Mouse (Mus musculus) ES-E14 (cell line): ENCODE measurements around the gene Bcas3. TPM values are rescaled to one million over a fixed set of nuclear protein-coding genes. Genes with fewer than 3 reads are reported as not detected.

ENCODE experiments used
- DNase-seq: peaks from one replicate; pipeline ENCODE4 v3.0.0-alpha.2; 2013; ENCODE audit warnings: low read depth, low spot score
- H3K27ac ChIP-seq: 2 replicates; pipeline ENCODE4 v1.5.1; 2012; ENCODE audit warnings: low read depth, mild to moderate bottlenecking, low read length, moderate library complexity, mixed read lengths; ENCODE audit not compliant: poor library complexity, insufficient read depth, severe bottlenecking
- H3K36me3 ChIP-seq: 2 replicates; pipeline ENCODE4 v1.6.1; 2012; ENCODE audit warnings: mild to moderate bottlenecking, low read length, moderate library complexity, mixed read lengths; ENCODE audit not compliant: control insufficient read depth, poor library complexity, insufficient read depth, severe bottlenecking
- H3K4me1 ChIP-seq, 2 experiments: fragments of 150-350 bp in 1 of 2; sonication (generic) in 1 of 2; 2 replicates each; pipeline ENCODE4 v1.6.1; 2012; ENCODE audit warnings: low read length in 2 of 2, mild to moderate bottlenecking in 1 of 2, mixed read lengths in 1 of 2; ENCODE audit not compliant: control insufficient read depth in 2 of 2, insufficient read depth in 2 of 2, poor library complexity in 1 of 2
- H3K4me3 ChIP-seq, 2 experiments: fragments of 150-350 bp in 1 of 2; sonication (generic) in 1 of 2; 2 replicates each; pipeline ENCODE4 v1.5.1; 2012; ENCODE audit warnings: low read length in 2 of 2, low read depth in 1 of 2, mild to moderate bottlenecking in 1 of 2, mixed read lengths in 1 of 2; ENCODE audit not compliant: insufficient read depth in 1 of 2, poor library complexity in 1 of 2, severe bottlenecking in 1 of 2
- H3K9ac ChIP-seq: 2 replicates; pipeline ENCODE4 v1.6.1; 2012; ENCODE audit warnings: low read depth, mild to moderate bottlenecking, low read length, mixed read lengths; ENCODE audit not compliant: poor library complexity, insufficient read depth, severe bottlenecking
- H3K9me3 ChIP-seq: fragments of 150-350 bp; sonication (generic); 2 replicates; pipeline ENCODE4 v1.6.1; 2012; ENCODE audit warnings: low read depth, mild to moderate bottlenecking, low read length; ENCODE audit not compliant: control insufficient read depth, insufficient read depth
- CHD2 ChIP-seq: IDR thresholded peaks from 2 replicates; pipeline ENCODE4 v1.6.1; 2014; ENCODE audit warnings: mild to moderate bottlenecking, low read depth, low read length, inconsistent platforms
- HCFC1 ChIP-seq: IDR thresholded peaks from 2 replicates; pipeline ENCODE4 v1.6.1; 2012; ENCODE audit warnings: low read length, inconsistent platforms, borderline replicate concordance; ENCODE audit not compliant: insufficient read depth
- MAFK ChIP-seq: IDR thresholded peaks from 2 replicates; pipeline ENCODE4 v1.6.1; 2014; ENCODE audit warnings: mild to moderate bottlenecking, low read depth, low read length, inconsistent platforms; ENCODE audit not compliant: insufficient read depth
- ZC3H11A ChIP-seq: IDR thresholded peaks from 2 replicates; pipeline ENCODE4 v1.6.1; 2012; ENCODE audit warnings: low read depth, mild to moderate bottlenecking, inconsistent platforms, low read length, borderline replicate concordance
- ZNF384 ChIP-seq: IDR thresholded peaks from 2 replicates; pipeline ENCODE4 v1.6.1; 2012; ENCODE audit warnings: low read depth, low read length, inconsistent platforms
- in situ Hi-C, 2 experiments: fragments of 600-800 bp; cut with MboI; formaldehyde crosslinking; loops; one replicate each; pipeline ENCODE4 v1.15.1; 2025; ENCODE audit warnings: low sequenced_read_pairs in 2 of 2, inconsistent platforms in 1 of 2; ENCODE audit not compliant: unreplicated experiment in 2 of 2
- total RNA-seq: library from RNA; depleted of rRNA; stranded (reverse); fragments of 300-350 nt; gene quantifications from 2 replicates; pipeline ENCODE4 v1.2.3, GENCODE M21; 2012

Bcas3 gene
- total RNA-seq, 1 experiment = 23.6 TPM

- H3K4me1 ChIP-seq = peaks cover 0 to 8% of the 10 kb centered on the region in 2 experiments; a peak in 1 of 4 replicates
- no peak overlapping the region for H3K27ac ChIP-seq
- TF ChIP-seq ZNF384 (no peak), ZC3H11A (no peak), HCFC1 (no peak), CHD2 (no peak), MAFK (no peak)
- H3K9me3 ChIP-seq = no peaks in the 10 kb centered on the region
- H3K4me3 ChIP-seq = peak overlapping the region in 1 of 2 experiments; percentile 7; a peak in 1 of 4 replicates
- DNase-seq = no peak
- in situ Hi-C loops = loop anchor here in 1 of 2 experiments (5.0 kb wide), 1 partner anchor 47 kb away; the partner anchor contains the start of gene Tbx4
- H3K9ac ChIP-seq = no peak overlapping the region
- H3K36me3 ChIP-seq = no peaks in the 10 kb centered on the region
Measured at GRCm38 (mm10) chr11:85840031-85840802, 487.2 kb downstream of the Bcas3 start.

DNA sequence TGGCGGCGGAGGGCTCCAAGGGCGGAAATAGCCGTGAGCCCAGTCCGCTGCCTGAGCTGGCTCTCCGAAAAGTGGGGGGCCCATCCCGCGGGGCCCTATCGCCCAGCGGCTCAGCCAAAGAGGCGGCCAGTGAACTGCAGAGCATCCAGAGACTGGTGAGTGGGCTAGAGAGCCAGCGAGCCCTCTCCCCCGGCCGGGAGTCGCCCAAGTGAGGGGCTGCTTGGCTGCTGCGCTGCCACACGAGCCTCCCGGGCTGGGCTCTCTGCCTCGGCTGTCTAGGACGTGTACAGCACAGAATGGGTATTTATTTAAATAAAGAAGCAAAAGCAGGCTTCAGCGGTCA is 487.8 kb downstream of the Bcas3 start:
- DNase-seq = no peak
- peak overlapping the region in 1 of 2 experiments; percentile 7; a peak in 1 of 4 replicates for H3K4me3 ChIP-seq
- H3K9ac ChIP-seq = no peak overlapping the region
- H3K27ac ChIP-seq = no peak overlapping the region
- H3K36me3 ChIP-seq = no peaks in the 10 kb centered on the region
- in situ Hi-C loops = loop anchor here in 1 of 2 experiments (5.0 kb wide), 1 partner anchor 47 kb away; the partner anchor contains the start of gene Tbx4
- H3K4me1 ChIP-seq = peaks cover 0 to 8% of the 10 kb centered on the region in 2 experiments; a peak in 1 of 4 replicates
- TF ChIP-seq MAFK (no peak), ZNF384 (no peak), CHD2 (no peak), ZC3H11A (no peak)
- no peaks in the 10 kb centered on the region for H3K9me3 ChIP-seq

DNA sequence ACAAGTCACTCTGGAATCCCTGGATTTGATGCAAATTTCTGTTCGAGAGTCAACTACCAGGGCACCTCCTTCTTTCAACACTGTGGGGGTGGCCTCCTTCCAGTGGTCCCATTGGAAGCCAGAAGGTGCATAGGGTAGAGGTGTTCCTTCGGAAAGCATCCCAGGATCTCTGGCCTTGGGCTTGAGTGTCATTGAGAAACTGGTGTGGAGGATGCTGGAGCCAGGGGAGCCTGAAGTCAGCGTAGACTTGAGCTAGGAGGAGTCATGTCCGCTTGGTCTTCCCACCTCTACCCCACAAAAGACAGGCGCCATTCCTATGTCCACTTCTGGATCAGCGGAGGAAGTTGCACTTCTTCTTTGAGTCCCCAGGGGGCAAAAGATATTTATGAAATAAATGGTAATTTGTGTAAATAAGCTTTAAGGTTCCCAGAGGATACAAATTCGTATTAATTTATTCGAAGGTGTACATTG is 488.3 kb downstream of the Bcas3 start:
- H3K9ac ChIP-seq = no peak overlapping the region
- peak overlapping the region in 1 of 2 experiments; percentile 43; a peak in 1 of 4 replicates for H3K4me3 ChIP-seq
- no peaks in the 10 kb centered on the region for H3K9me3 ChIP-seq
- DNase-seq = no peak
- H3K36me3 ChIP-seq = no peaks in the 10 kb centered on the region
- in situ Hi-C loops = loop anchor here in 1 of 2 experiments (5.0 kb wide), 1 partner anchor 46 kb away; the partner anchor contains the start of gene Tbx4
- H3K4me1 ChIP-seq = peaks cover 0 to 8% of the 10 kb centered on the region in 2 experiments; a peak in 1 of 4 replicates
- TF ChIP-seq ZC3H11A (no peak), ZNF384 (no peak), MAFK (no peak), HCFC1 (no peak), CHD2 (no peak)
- no peak overlapping the region for H3K27ac ChIP-seq

DNA sequence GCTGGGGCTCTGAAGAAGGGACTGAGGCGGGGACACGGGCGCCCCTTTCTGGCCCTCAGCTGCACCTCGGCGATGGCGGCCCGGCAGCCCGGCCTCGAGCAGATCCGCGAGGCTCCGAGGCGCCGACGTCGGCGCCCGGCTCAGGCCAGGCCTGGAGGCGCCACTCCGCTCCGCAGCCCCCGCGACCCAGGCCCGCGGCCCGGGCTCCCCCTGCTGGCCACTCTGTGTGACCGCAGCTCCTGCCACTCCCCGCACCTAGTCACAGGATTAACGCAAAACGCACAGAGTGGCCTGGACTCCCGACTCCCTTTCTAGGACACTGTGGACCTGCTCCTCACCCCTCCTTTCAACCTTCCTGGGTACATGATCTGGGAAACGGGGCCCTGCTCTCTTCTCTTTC is 489.0 kb downstream of the Bcas3 start:
- peaks cover 0 to 6% of the 10 kb centered on the region in 2 experiments; a peak in 1 of 4 replicates for H3K4me1 ChIP-seq
- H3K4me3 ChIP-seq = peak overlapping the region; percentile 42 to 43
- H3K36me3 ChIP-seq = no peaks in the 10 kb centered on the region
- H3K9me3 ChIP-seq = no peaks in the 10 kb centered on the region
- H3K27ac ChIP-seq = no peak overlapping the region
- peak overlapping the region; percentile 25; the same call in 1 of the 2 replicates for H3K9ac ChIP-seq
- TF ChIP-seq ZNF384 (no peak), HCFC1 (no peak), MAFK (no peak), CHD2 (no peak)
- no peak for DNase-seq
- in situ Hi-C loops = loop anchor here in 1 of 2 experiments (5.0 kb wide), 1 partner anchor 45 kb away; the partner anchor contains the start of gene Tbx4
